Mouse (Mus musculus): ENCODE measurements around the gene Rbfox1. TPM values are rescaled to one million over a fixed set of nuclear protein-coding genes. Genes with fewer than 3 reads are reported as not detected.
A peak's percentile ranks its signal among the peaks of the same experiment; 100 is the strongest.

The Rbfox1 gene
- total and polyA plus RNA-seq, 3 experiments: 31.6 to 58.1 (median 52.9) TPM

DNA sequence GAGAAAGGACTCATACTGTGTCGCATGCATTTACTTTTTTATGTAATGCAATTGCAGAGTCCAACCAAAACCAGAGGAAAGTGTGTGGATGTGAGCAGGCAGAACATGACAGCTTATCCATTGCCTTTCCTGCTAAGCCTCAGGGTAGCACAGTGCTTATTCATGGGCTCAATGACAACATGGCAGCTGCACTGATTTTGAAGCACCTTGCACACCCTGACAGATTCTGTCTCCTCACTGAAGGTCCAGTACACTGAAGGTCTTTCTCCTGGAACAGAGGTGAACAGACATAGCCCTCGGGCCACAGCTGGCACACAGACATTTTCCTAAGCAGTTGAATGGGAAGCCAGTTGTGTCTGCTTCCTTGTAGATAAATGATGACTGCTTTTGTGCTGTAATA, 1254.3 kb downstream of the Rbfox1 start:
- TF ChIP-seq CTCF (IDR thresholded peaks at IDR 0.05): no peak
- no peak for TF ChIP-seq EP300 (IDR thresholded peaks at IDR 0.05; ENCODE audit: insufficient read depth, low read depth, low read length)
- TF ChIP-seq POLR2A (IDR thresholded peaks at IDR 0.05; ENCODE audit: insufficient read depth, low read depth, low read length): no peak
- WGBS: 72% methylated on average over 2 of the region's 2 CpGs
- no peaks in the 10 kb centered on the region; the same call in 1 of the 2 replicates for H3K79me2 ChIP-seq (replicated peaks; ENCODE audit: control insufficient read depth, insufficient read depth, low read length)
- no peak overlapping the region for H3K27ac ChIP-seq
- H3K27me3 ChIP-seq (ENCODE audit: control insufficient read depth, insufficient read depth, low read length): no peaks in the 10 kb centered on the region
- DNase-seq: no peak
- no peaks in the 10 kb centered on the region for H3K4me1 ChIP-seq (ENCODE audit: control insufficient read depth, insufficient read depth, low read length)
- H3K4me3 ChIP-seq: no peak overlapping the region
- H3K36me3 ChIP-seq (ENCODE audit: control insufficient read depth, insufficient read depth, low read length): no peaks in the 10 kb centered on the region
- no peak overlapping the region for H3K9ac ChIP-seq (ENCODE audit: low read depth, low read length)
- intact Hi-C loops (cut with DNase I): no loop called here

DNA sequence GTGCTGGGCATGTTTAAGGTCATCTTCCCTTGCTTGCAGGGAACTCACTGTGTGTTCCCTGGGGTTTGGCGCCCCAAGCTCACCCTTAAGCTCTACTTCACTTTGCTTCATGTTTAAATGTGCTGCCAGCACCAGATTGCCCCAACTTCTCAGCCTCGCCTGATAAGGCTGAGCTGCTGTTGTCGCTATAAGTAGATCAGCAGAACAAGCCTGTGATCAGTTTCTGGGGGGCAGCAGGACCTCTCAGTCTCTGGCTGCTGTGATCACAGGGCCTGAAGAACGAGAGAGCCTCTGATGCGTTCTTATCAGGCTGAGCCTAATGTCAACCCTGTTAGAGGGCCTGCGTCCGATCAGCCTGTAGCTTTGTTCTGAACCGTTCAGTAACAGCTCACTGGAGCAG, 1255.8 kb downstream of the Rbfox1 start:
- Histone ChIP-seq H3K27ac (peak overlapping the region; percentile 28), H3K9ac (ENCODE audit: low read depth, low read length) (no peak overlapping the region)

DNA sequence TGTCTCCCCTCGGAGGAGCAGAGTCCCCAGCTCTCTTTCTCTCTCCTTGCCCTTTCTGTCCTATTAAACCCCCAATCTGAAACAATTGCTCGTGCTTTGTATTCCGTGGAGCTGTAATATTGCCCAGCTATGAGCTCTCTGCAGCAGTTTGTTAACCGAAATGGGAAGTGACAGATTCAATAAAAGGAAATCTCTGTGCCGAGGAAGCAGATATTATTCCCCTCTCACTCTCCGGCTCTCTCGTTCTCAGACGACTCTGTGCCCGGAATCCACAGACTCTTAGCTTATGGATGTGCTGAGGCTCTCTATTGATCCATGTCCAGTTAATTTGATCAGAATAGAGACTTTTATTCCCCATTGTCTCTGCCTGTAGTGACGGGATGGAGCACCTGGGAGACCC, 1260.3 kb downstream of the Rbfox1 start:
- H3K27ac ChIP-seq: no peak overlapping the region
- no peak overlapping the region for H3K4me3 ChIP-seq
- no peak overlapping the region for H3K9ac ChIP-seq (ENCODE audit: low read depth, low read length)
- no peaks in the 10 kb centered on the region for H3K27me3 ChIP-seq (ENCODE audit: control insufficient read depth, insufficient read depth, low read length)
- peaks cover 7% of the 10 kb centered on the region for H3K4me1 ChIP-seq (ENCODE audit: control insufficient read depth, insufficient read depth, low read length)
- peaks cover 2% of the 10 kb centered on the region; the same call in 1 of the 2 replicates for H3K36me3 ChIP-seq (ENCODE audit: control insufficient read depth, insufficient read depth, low read length)
- H3K79me2 ChIP-seq (replicated peaks; ENCODE audit: control insufficient read depth, insufficient read depth, low read length): no peaks in the 10 kb centered on the region
- DNase-seq: no peak
- intact Hi-C loops (cut with DNase I): no loop called here
- TF ChIP-seq POLR2A (IDR thresholded peaks at IDR 0.05; ENCODE audit: insufficient read depth, low read depth, low read length) (no peak), CTCF (IDR thresholded peaks at IDR 0.05) (no peak), EP300 (IDR thresholded peaks at IDR 0.05; ENCODE audit: insufficient read depth, low read depth, low read length) (no peak)
- 50% methylated on average over 10 of the region's 10 CpGs for WGBS

More for the DNA sequence above, 1255.8 kb downstream of the Rbfox1 start:
- Histone ChIP-seq H3K27me3 (ENCODE audit: control insufficient read depth, insufficient read depth, low read length) (no peaks in the 10 kb centered on the region), H3K79me2 (replicated peaks; ENCODE audit: control insufficient read depth, insufficient read depth, low read length) (no peaks in the 10 kb centered on the region), H3K4me1 (ENCODE audit: control insufficient read depth, insufficient read depth, low read length) (no peaks in the 10 kb centered on the region), H3K4me3 (no peak overlapping the region), H3K36me3 (ENCODE audit: control insufficient read depth, insufficient read depth, low read length) (no peaks in the 10 kb centered on the region)
- 45% methylated on average over 8 of the region's 8 CpGs for WGBS
- intact Hi-C loops (cut with DNase I): no loop called here
- no peak for DNase-seq
- TF ChIP-seq EP300 (IDR thresholded peaks at IDR 0.05; ENCODE audit: insufficient read depth, low read depth, low read length) (peak; percentile 81), CTCF (IDR thresholded peaks at IDR 0.05) (no peak)

DNA sequence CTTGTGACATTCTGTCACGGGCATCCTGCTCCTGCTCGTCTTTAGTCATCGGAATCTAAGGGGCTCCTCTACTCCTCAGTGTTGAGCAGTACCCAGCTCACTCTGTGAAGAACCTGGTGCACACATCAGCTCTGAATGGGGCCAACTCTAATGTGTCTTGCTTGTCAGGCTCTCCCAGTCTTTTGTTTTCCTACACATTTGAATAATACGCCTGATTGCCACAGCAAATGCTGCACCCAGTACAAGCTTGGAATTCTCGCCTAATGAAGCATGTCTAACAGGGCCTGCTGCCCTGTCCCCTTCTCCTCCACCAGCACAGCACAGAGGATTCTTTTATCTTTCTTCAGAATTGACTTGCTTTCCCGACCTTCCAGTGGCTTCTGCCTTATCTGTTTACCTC, 1261.3 kb downstream of the Rbfox1 start:
- Histone ChIP-seq H3K9ac (ENCODE audit: low read depth, low read length) (no peak overlapping the region), H3K79me2 (replicated peaks; ENCODE audit: control insufficient read depth, insufficient read depth, low read length) (no peaks in the 10 kb centered on the region), H3K27ac (no peak overlapping the region), H3K36me3 (ENCODE audit: control insufficient read depth, insufficient read depth, low read length) (peaks cover 2% of the 10 kb centered on the region), H3K4me3 (no peak overlapping the region), H3K4me1 (ENCODE audit: control insufficient read depth, insufficient read depth, low read length) (peaks cover 9% of the 10 kb centered on the region), H3K27me3 (ENCODE audit: control insufficient read depth, insufficient read depth, low read length) (no peaks in the 10 kb centered on the region)
- WGBS: 68% methylated on average over 6 of the region's 6 CpGs
- intact Hi-C loops (cut with DNase I): no loop called here
- no peak for DNase-seq
- TF ChIP-seq CTCF (IDR thresholded peaks at IDR 0.05): no peak
- no peak for TF ChIP-seq POLR2A (IDR thresholded peaks at IDR 0.05; ENCODE audit: insufficient read depth, low read depth, low read length)
- no peak for TF ChIP-seq EP300 (IDR thresholded peaks at IDR 0.05; ENCODE audit: insufficient read depth, low read depth, low read length)

GRCm38 (mm10) chr16:7147884-7148283, 1262.7 kb downstream of the Rbfox1 start:
- intact Hi-C loops (cut with DNase I): no loop called here
- TF ChIP-seq CTCF (IDR thresholded peaks at IDR 0.05) (no peak), EP300 (IDR thresholded peaks at IDR 0.05; ENCODE audit: insufficient read depth, low read depth, low read length) (no peak), POLR2A (IDR thresholded peaks at IDR 0.05; ENCODE audit: insufficient read depth, low read depth, low read length) (no peak)
- peak; percentile 24 to 26 for DNase-seq
- WGBS: 76% methylated on average over 2 of the region's 2 CpGs
- Histone ChIP-seq H3K79me2 (replicated peaks; ENCODE audit: control insufficient read depth, insufficient read depth, low read length) (no peaks in the 10 kb centered on the region), H3K27ac (no peak overlapping the region), H3K9ac (ENCODE audit: low read depth, low read length) (no peak overlapping the region), H3K4me1 (ENCODE audit: control insufficient read depth, insufficient read depth, low read length) (peaks cover 9% of the 10 kb centered on the region), H3K36me3 (ENCODE audit: control insufficient read depth, insufficient read depth, low read length) (peaks cover 2% of the 10 kb centered on the region), H3K4me3 (no peak overlapping the region), H3K27me3 (ENCODE audit: control insufficient read depth, insufficient read depth, low read length) (no peaks in the 10 kb centered on the region)

DNA sequence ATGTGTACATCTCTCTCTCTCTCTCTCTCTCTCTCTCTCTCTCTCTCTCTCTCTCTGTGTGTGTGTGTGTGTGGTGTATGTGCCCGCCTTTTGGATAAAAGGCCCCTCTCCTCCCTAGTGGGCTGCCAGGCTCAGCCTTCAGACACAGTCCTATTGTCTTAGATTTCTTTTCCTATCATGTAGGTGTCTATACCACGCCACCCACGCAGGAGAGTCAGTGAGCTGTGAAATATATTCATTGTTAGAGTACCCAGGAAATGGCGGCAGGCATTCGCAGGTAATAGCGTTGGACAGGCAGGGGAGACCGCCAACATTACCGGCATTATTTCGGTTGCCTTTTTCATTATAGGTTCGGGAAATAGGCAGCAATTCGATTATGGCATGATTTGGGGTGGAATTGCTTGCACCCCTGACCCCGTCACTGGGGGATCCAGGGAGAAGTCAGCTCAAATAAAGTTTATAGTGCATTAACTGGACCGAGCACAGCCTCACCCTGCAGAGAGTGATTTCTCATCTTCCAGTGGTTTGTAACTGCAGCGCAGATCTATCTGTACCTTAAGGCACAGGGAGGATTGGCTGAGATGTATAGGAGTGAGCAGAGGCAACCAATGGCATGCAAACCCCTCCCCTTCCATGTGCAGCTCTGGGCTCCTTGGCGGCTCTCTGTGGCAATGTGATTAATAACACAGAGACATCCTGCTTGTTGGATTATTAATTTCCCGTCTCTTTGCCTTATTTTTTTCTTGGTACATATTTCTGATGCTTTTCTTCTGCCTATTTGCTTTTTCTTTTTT, 1264.1 kb downstream of the Rbfox1 start:
- Histone ChIP-seq H3K27me3 (ENCODE audit: control insufficient read depth, insufficient read depth, low read length) (no peaks in the 10 kb centered on the region), H3K36me3 (ENCODE audit: control insufficient read depth, insufficient read depth, low read length) (peaks cover 10% of the 10 kb centered on the region), H3K9ac (ENCODE audit: low read depth, low read length) (no peak overlapping the region), H3K27ac (no peak overlapping the region), H3K4me1 (ENCODE audit: control insufficient read depth, insufficient read depth, low read length) (peaks cover 20% of the 10 kb centered on the region), H3K79me2 (replicated peaks; ENCODE audit: control insufficient read depth, insufficient read depth, low read length) (no peaks in the 10 kb centered on the region), H3K4me3 (no peak overlapping the region)
- 87% methylated on average over 16 of the region's 16 CpGs for WGBS
- TF ChIP-seq CTCF (IDR thresholded peaks at IDR 0.05) (no peak), EP300 (IDR thresholded peaks at IDR 0.05; ENCODE audit: insufficient read depth, low read depth, low read length) (no peak), POLR2A (IDR thresholded peaks at IDR 0.05; ENCODE audit: insufficient read depth, low read depth, low read length) (no peak)
- no peak for DNase-seq
- intact Hi-C loops (cut with DNase I): no loop called here
